Mouse (Mus musculus) intestine, embryonic 15.5 days (tissue): ENCODE data around the gene Slc25a41. TPM values are rescaled to one million over a fixed set of nuclear protein-coding genes. Genes with fewer than 3 reads are reported as not detected.

Source experiments
- ATAC-seq: fragments of 200-750 bp; cut with Nextera tagmentation; 2 replicates; pipeline ENCODE4 v1.8.0; 2017; ENCODE audit warnings: moderate TSS enrichment, moderate library complexity
- H3K27ac ChIP-seq: fragments of 300-500 bp; sonication (generic); 2 replicates; pipeline ENCODE4 v1.5.1; 2015; ENCODE audit warnings: mild to moderate bottlenecking, inconsistent platforms
- H3K27me3 ChIP-seq: fragments of 300-500 bp; sonication (generic); replicated peaks from 2 replicates; pipeline ENCODE4 v1.6.1; 2015; ENCODE audit warnings: inconsistent platforms
- H3K36me3 ChIP-seq: fragments of 300-500 bp; sonication (generic); 2 replicates; pipeline ENCODE4 v1.6.1; 2015; ENCODE audit warnings: inconsistent platforms
- H3K4me1 ChIP-seq: fragments of 300-500 bp; sonication (generic); replicated peaks from 2 replicates; pipeline ENCODE4 v1.6.1; 2015; ENCODE audit warnings: inconsistent platforms
- H3K4me2 ChIP-seq: fragments of 300-500 bp; sonication (generic); replicated peaks from 2 replicates; pipeline ENCODE4 v1.6.1; 2015; ENCODE audit warnings: mild to moderate bottlenecking, inconsistent platforms
- H3K4me3 ChIP-seq: fragments of 300-500 bp; sonication (generic); replicated peaks from 2 replicates; pipeline ENCODE4 v1.5.1; 2015; ENCODE audit warnings: inconsistent platforms
- H3K9ac ChIP-seq: fragments of 300-500 bp; sonication (generic); 2 replicates; pipeline ENCODE4 v1.6.1; 2015; ENCODE audit warnings: inconsistent platforms
- H3K9me3 ChIP-seq: fragments of 300-500 bp; sonication (generic); 2 replicates; pipeline ENCODE4 v1.6.1; 2016; ENCODE audit warnings: inconsistent platforms
- WGBS: fragments of 180-500 bp; shearing (Covaris S2); methylation state at CpG from one replicate; pipeline ENCODE4 v1.1.7; 2015; 5-methylcytosine and 5-hydroxymethylcytosine counted together
- polyA plus RNA-seq: library from polyadenylated mRNA; unstranded; fragments of >200 nt; fragmentation: Nextera tagmentation; extraction: Ambion mirVana; gene quantifications from 2 replicates; pipeline ENCODE4 v1.2.1, GENCODE M21; 2015

Gene Slc25a41
- polyA plus RNA-seq, 1 experiment from 2014 or later: not detected

- Histone ChIP-seq H3K27ac (peak overlapping the region; percentile 69; the same call in 1 of the 2 replicates), H3K4me1 (peaks cover 9% of the 10 kb centered on the region; the same call in 1 of the 2 replicates), H3K9ac (peak overlapping the region; percentile 51; the same call in 1 of the 2 replicates), H3K36me3 (peaks cover 14% of the 10 kb centered on the region), H3K4me3 (peak overlapping the region; percentile 82), H3K27me3 (no peaks in the 10 kb centered on the region), H3K9me3 (no peaks in the 10 kb centered on the region), H3K4me2 (peak overlapping the region; percentile 67)
- ATAC-seq: no peak
- 66% methylated on average over 7 of the region's 7 CpGs for WGBS
Measured at GRCm38 (mm10) chr17:56988921-56989430, 52.5 kb downstream of the Slc25a41 start.

- Histone ChIP-seq H3K4me3 (no peak overlapping the region), H3K27ac (no peak overlapping the region), H3K9ac (no peak overlapping the region), H3K9me3 (no peaks in the 10 kb centered on the region), H3K27me3 (no peaks in the 10 kb centered on the region), H3K4me2 (no peak overlapping the region), H3K36me3 (peaks cover 9% of the 10 kb centered on the region), H3K4me1 (peaks cover 9% of the 10 kb centered on the region; the same call in 1 of the 2 replicates)
- ATAC-seq: no peak
- WGBS: 84% methylated on average over 7 of the region's 7 CpGs
Measured at GRCm38 (mm10) chr17:56988441-56988840, 53.0 kb downstream of the Slc25a41 start.

DNA sequence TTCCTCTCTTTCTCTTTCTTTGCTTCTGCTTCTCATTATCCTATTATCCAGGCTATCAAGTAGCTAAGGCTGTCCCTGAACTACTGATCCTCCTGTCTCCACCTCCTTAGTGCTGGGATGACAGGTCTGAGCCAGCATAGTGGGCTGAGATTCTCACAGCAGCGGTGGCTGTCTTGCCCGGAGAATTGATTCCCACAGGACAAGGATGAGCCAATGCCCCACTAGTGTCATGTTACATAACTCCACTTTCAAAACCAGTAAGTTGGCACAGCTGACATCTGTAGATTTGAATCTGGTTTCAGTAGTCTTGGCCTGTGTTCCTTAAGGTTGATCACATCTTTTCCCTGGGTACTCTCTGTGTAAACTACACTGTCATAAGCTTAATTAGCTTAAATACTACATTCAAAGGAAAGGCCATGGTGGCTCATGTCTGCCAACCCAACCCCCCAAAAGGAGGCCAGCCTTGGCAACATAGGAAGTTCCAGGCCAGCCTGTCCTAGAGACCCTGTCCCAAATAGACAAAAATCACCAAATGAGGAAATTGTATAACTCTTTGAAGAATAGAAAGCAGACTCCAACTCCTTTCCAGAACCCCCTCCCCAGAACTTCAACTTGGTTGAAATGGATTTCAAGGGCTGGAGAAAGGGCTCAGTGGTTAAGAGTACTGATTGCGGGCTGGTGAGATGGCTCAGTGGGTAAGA is 55.2 kb downstream of the Slc25a41 start:
- no peaks in the 10 kb centered on the region for H3K36me3 ChIP-seq
- no peaks in the 10 kb centered on the region for H3K9me3 ChIP-seq
- no peak overlapping the region for H3K27ac ChIP-seq
- H3K4me1 ChIP-seq: peaks cover 6% of the 10 kb centered on the region; the same call in 1 of the 2 replicates
- 86% methylated on average over 3 of the region's 3 CpGs for WGBS
- H3K27me3 ChIP-seq: no peaks in the 10 kb centered on the region
- ATAC-seq: no peak
- H3K9ac ChIP-seq: no peak overlapping the region
- no peak overlapping the region for H3K4me3 ChIP-seq
- no peak overlapping the region for H3K4me2 ChIP-seq

DNA sequence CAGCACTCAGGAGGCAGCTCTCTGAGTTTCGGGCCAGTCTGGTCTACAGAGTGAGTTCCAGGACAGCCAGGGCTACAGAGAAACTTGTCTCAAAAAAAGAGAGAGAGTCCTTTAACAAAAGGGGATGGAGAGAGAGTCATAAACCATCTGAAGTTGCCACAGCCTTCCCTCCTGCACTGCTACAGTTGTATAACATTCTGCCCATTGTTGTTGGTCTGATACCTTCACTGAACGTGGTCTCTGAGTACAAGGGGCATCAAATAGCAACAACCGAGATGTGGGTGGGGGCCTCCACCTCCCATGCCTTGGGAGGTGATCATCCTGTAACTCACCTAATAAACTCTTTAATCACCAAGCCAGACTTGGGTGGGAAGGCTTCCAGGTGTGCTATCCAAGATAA is 55.8 kb downstream of the Slc25a41 start:
- 72% methylated on average over 3 of the region's 3 CpGs for WGBS
- Histone ChIP-seq H3K4me3 (no peak overlapping the region), H3K9ac (no peak overlapping the region), H3K27ac (no peak overlapping the region), H3K36me3 (no peaks in the 10 kb centered on the region), H3K4me1 (peaks cover 2% of the 10 kb centered on the region; the same call in 1 of the 2 replicates), H3K4me2 (no peak overlapping the region), H3K27me3 (no peaks in the 10 kb centered on the region), H3K9me3 (no peaks in the 10 kb centered on the region)
- ATAC-seq: no peak

DNA sequence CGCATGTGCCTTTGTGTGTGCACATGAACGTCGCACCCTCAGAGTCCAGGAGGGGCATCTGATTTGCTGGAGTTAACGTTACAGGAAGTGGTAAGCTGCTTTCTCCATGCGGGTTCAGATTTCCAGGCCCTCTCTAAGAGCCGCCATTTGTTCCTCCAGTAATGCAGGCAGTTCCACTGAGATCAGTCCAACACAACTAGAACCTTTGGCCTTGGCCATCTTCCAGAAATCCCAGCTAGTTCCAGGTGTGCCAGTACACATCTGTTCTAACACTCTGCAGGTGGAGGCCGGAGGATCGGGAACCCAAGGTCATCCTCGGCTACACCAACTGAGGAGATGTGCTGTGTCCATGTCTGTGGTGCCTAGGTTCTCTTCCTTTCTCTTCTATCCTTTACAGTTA is 56.6 kb downstream of the Slc25a41 start:
- H3K4me3 ChIP-seq: no peak overlapping the region
- 79% methylated on average over 9 of the region's 9 CpGs for WGBS
- H3K27me3 ChIP-seq: no peaks in the 10 kb centered on the region
- no peak for ATAC-seq
- no peak overlapping the region for H3K4me2 ChIP-seq
- peaks cover 2% of the 10 kb centered on the region; the same call in 1 of the 2 replicates for H3K4me1 ChIP-seq
- H3K9me3 ChIP-seq: no peaks in the 10 kb centered on the region
- no peak overlapping the region for H3K9ac ChIP-seq
- no peak overlapping the region for H3K27ac ChIP-seq
- no peaks in the 10 kb centered on the region for H3K36me3 ChIP-seq

Other genes with a start within 250 kb of the Slc25a41 start
- 3.1 and 4.4 TPM in 2 replicates for gene Rfx2, start 210.6 kb downstream of the Slc25a41 start, polyA plus RNA-seq
- gene Acsbg2, start 167.2 kb downstream of the Slc25a41 start, polyA plus RNA-seq: not detected in 2 replicates
- 0.15 and 0.19 TPM in 2 replicates for gene 1700061G19Rik, start 166.2 kb downstream of the Slc25a41 start, polyA plus RNA-seq
- gene Mllt1, start 106.2 kb downstream of the Slc25a41 start, polyA plus RNA-seq: 39.9 and 40.2 TPM in 2 replicates
- gene Acer1, start 59.5 kb downstream of the Slc25a41 start, polyA plus RNA-seq: 0.46 and 1.00 TPM in 2 replicates
- gene Clpp, start 51.3 kb downstream of the Slc25a41 start, polyA plus RNA-seq: 149 and 166 TPM in 2 replicates
- gene Alkbh7, start 44.3 kb downstream of the Slc25a41 start, polyA plus RNA-seq: 41.1 and 42.4 TPM in 2 replicates
- gene Pspn, start 41.6 kb downstream of the Slc25a41 start, polyA plus RNA-seq: 0.45 TPM in 1 of 2 replicates, not detected in the other
- 60.0 and 61.8 TPM in 2 replicates for gene Gtf2f1, start 30.4 kb downstream of the Slc25a41 start, polyA plus RNA-seq
- 0.24 and 0.42 TPM in 2 replicates for gene Gm17949, start 30.2 kb downstream of the Slc25a41 start, polyA plus RNA-seq
- gene Khsrp, start 10.1 kb downstream of the Slc25a41 start, polyA plus RNA-seq: 37.5 and 38.9 TPM in 2 replicates
- gene Crb3, start 17.5 kb upstream of the Slc25a41 start, polyA plus RNA-seq: 90.2 and 91.6 TPM in 2 replicates
- gene Slc25a23, start 18.2 kb upstream of the Slc25a41 start, polyA plus RNA-seq: 7.8 and 8.8 TPM in 2 replicates
- 6.5 and 6.7 TPM in 2 replicates for gene Dennd1c, start 36.9 kb upstream of the Slc25a41 start, polyA plus RNA-seq
- gene Tubb4a, start 46.1 kb upstream of the Slc25a41 start, polyA plus RNA-seq: 24.2 and 27.1 TPM in 2 replicates
- 8.3 and 8.9 TPM in 2 replicates for gene Tnfsf9, start 63.7 kb upstream of the Slc25a41 start, polyA plus RNA-seq
- 0.23 TPM in 1 of 2 replicates, not detected in the other for gene Cd70, start 108.1 kb upstream of the Slc25a41 start, polyA plus RNA-seq
- gene Tnfsf14, start 152.5 kb upstream of the Slc25a41 start, polyA plus RNA-seq: 0.23 and 0.29 TPM in 2 replicates
- gene C3, start 186.5 kb upstream of the Slc25a41 start, polyA plus RNA-seq: 4.3 and 7.7 TPM in 2 replicates
- gene Gpr108, start 206.8 kb upstream of the Slc25a41 start, polyA plus RNA-seq: 32.6 and 34.7 TPM in 2 replicates
- gene Trip10, start 207.8 kb upstream of the Slc25a41 start, polyA plus RNA-seq: 45.2 and 46.1 TPM in 2 replicates
- 3.2 TPM in 2 replicates for gene Vav1, start 237.4 kb upstream of the Slc25a41 start, polyA plus RNA-seq